Mouse (Mus musculus) adrenal gland, adult 10 weeks (tissue): Measurements from ENCODE around the gene 1700024G13Rik. TPM values are rescaled to one million over a fixed set of nuclear protein-coding genes. Genes with fewer than 3 reads are reported as not detected.

Experiments
- polyA plus RNA-seq: library from polyadenylated mRNA; stranded (reverse); fragments of 350-450 nt; fragmentation: Illumina TruSeq; extraction: RNeasy Lipid Tissue Mini Kit (QIAGEN cat#74804); gene quantifications from one replicate; pipeline ENCODE4 v1.2.3, GENCODE M21; 2014; ENCODE audit warnings: low read depth, low replicate concordance

The 1700024G13Rik gene
- not detected for polyA plus RNA-seq

DNA sequence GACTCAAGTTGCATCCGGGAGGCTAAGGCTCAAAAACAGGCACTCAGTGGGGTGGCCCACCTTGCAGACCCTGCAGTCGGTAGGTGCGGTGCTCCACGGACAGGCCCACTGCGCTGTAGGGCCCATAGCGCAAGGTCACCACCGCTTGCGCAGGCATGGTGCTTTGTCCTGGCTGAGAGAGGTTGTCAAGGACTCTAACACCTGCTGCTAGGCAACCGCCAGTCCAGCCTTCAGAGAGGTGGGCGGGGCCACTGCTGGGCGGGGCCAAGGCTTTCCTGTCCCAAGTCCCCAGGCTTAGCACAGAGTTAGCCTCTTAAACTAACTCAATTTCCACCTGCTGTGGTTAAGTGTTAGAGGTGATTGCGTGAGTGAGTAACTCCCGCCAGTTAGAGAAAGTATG, at the start of gene 1700024G13Rik:
Gene 1700024G13Rik, minus strand, starts transcription at position 196 of the 400 bp plus-strand sequence.

Other genes starting within 250 kb of the 1700024G13Rik start
- gene Msmb, start 246.4 kb downstream of the 1700024G13Rik start, polyA plus RNA-seq = not detected
- gene Ncoa4, start 228.5 kb downstream of the 1700024G13Rik start, polyA plus RNA-seq = 255 TPM
- 183 TPM for gene Timm23, start 186.5 kb downstream of the 1700024G13Rik start, polyA plus RNA-seq
- 92.9 TPM for gene Parg, start 186.4 kb downstream of the 1700024G13Rik start, polyA plus RNA-seq
- gene Ogdhl, start 66.4 kb downstream of the 1700024G13Rik start, polyA plus RNA-seq = 0.87 TPM
- gene Slc18a3, start 76.5 kb upstream of the 1700024G13Rik start, polyA plus RNA-seq = not detected
- gene Chat, start 77.6 kb upstream of the 1700024G13Rik start, polyA plus RNA-seq = not detected
- 13.0 TPM for gene Ercc6, start 125.1 kb upstream of the 1700024G13Rik start, polyA plus RNA-seq
- gene Prrxl1, start 211.0 kb upstream of the 1700024G13Rik start, polyA plus RNA-seq = 1.3 TPM